Mouse (Mus musculus): ENCODE measurements around the gene D730048I06Rik. TPM values are rescaled to one million over a fixed set of nuclear protein-coding genes. Genes with fewer than 3 reads are reported as not detected.
"Not testable (repeated sequence)": the region's sequence is repeated elsewhere in the genome, so short reads cannot be mapped to it uniquely, and the experiment has no call there.

The D730048I06Rik gene
- not detected in 2 replicates for polyA plus RNA-seq (2015; fragmentation: Nextera tagmentation; extraction: Ambion mirVana)

- no peak within 1 kb of the TSS for H3K4me3 ChIP-seq (ENCODE audit: low read length)
- H3K9ac ChIP-seq (ENCODE audit: low read depth, low read length): no peak within 1 kb of the TSS
- no peak for ATAC-seq
- H3K36me3 ChIP-seq (ENCODE audit: control insufficient read depth, insufficient read depth, low read length): no peaks in the 10 kb centered on the region
- no peaks in the 10 kb centered on the region for H3K27me3 ChIP-seq (replicated peaks; ENCODE audit: control insufficient read depth, insufficient read depth, low read length)
- no peak within 1 kb of the TSS for H3K4me2 ChIP-seq (ENCODE audit: low read length)
- 86% methylated on average over 3 of the region's 3 CpGs for WGBS
- H3K27ac ChIP-seq (ENCODE audit: low read depth, low read length): no peak within 1 kb of the TSS
- peaks cover 5% of the 10 kb centered on the region for H3K9me3 ChIP-seq (ENCODE audit: control insufficient read depth, low read length)
- H3K4me1 ChIP-seq (ENCODE audit: control insufficient read depth, insufficient read depth, low read depth, low read length): no peaks in the 10 kb centered on the region
Observed at GRCm38 (mm10) chr9:35790001-35790400, at the start of gene D730048I06Rik, which contains the start of gene Gm27235. Gene D730048I06Rik (minus strand): TSS chr9:35790112. Gene Gm27235 (minus strand): TSS chr9:35790101.

- H3K9ac ChIP-seq (ENCODE audit: low read depth, low read length); H3K9me3 ChIP-seq (ENCODE audit: control insufficient read depth, low read length); H3K4me2 ChIP-seq (ENCODE audit: low read length); H3K27me3 ChIP-seq (replicated peaks; ENCODE audit: control insufficient read depth, insufficient read depth, low read length); ATAC-seq; H3K4me3 ChIP-seq (ENCODE audit: low read length); H3K27ac ChIP-seq (ENCODE audit: low read depth, low read length); H3K4me1 ChIP-seq (ENCODE audit: control insufficient read depth, insufficient read depth, low read depth, low read length); H3K36me3 ChIP-seq (ENCODE audit: control insufficient read depth, insufficient read depth, low read length): not testable (repeated sequence)
- WGBS: 95% methylated on average over 15 of the region's 15 CpGs
Observed at GRCm38 (mm10) chr9:35817881-35818280, 28.0 kb upstream of the D730048I06Rik start.

GRCm38 (mm10) chr9:35798146-35798545, 8.2 kb upstream of the D730048I06Rik start:
- Histone ChIP-seq H3K4me2 (ENCODE audit: low read length) (no peak overlapping the region), H3K4me3 (ENCODE audit: low read length) (no peak overlapping the region), H3K27ac (ENCODE audit: low read depth, low read length) (no peak overlapping the region), H3K27me3 (replicated peaks; ENCODE audit: control insufficient read depth, insufficient read depth, low read length) (no peaks in the 10 kb centered on the region), H3K36me3 (ENCODE audit: control insufficient read depth, insufficient read depth, low read length) (no peaks in the 10 kb centered on the region), H3K4me1 (ENCODE audit: control insufficient read depth, insufficient read depth, low read depth, low read length) (no peaks in the 10 kb centered on the region), H3K9me3 (ENCODE audit: control insufficient read depth, low read length) (0 out of 2 replicates have a peak, but pooled peaks cover 13% of the 10 kb centered on the region), H3K9ac (ENCODE audit: low read depth, low read length) (no peak overlapping the region)
- ATAC-seq: no peak

- ATAC-seq: no peak
- H3K9me3 ChIP-seq (ENCODE audit: control insufficient read depth, low read length): peaks cover 4% of the 10 kb centered on the region; the same call in 1 of the 2 replicates
- WGBS: 59% methylated on average over 3 of the region's 3 CpGs
Observed at GRCm38 (mm10) chr9:35778009-35778408, 11.9 kb downstream of the D730048I06Rik start, which contains the start of gene Gm17727. Gene Gm17727 (minus strand): TSS chr9:35778109.

GRCm38 (mm10) chr9:35756843-35757242, 33.1 kb downstream of the D730048I06Rik start:
- ATAC-seq: no peak
- Histone ChIP-seq H3K36me3 (ENCODE audit: control insufficient read depth, insufficient read depth, low read length) (no peaks in the 10 kb centered on the region), H3K4me2 (ENCODE audit: low read length) (no peak overlapping the region), H3K9ac (ENCODE audit: low read depth, low read length) (no peak overlapping the region), H3K9me3 (ENCODE audit: control insufficient read depth, low read length) (no peaks in the 10 kb centered on the region), H3K4me1 (ENCODE audit: control insufficient read depth, insufficient read depth, low read depth, low read length) (no peaks in the 10 kb centered on the region), H3K27ac (ENCODE audit: low read depth, low read length) (no peak overlapping the region), H3K4me3 (ENCODE audit: low read length) (no peak overlapping the region), H3K27me3 (replicated peaks; ENCODE audit: control insufficient read depth, insufficient read depth, low read length) (no peaks in the 10 kb centered on the region)

More at GRCm38 (mm10) chr9:35778009-35778408, 11.9 kb downstream of the D730048I06Rik start, which contains the start of gene Gm17727:
- Histone ChIP-seq H3K36me3 (ENCODE audit: control insufficient read depth, insufficient read depth, low read length) (no peaks in the 10 kb centered on the region), H3K4me3 (ENCODE audit: low read length) (no peak within 1 kb of the TSS), H3K27ac (ENCODE audit: low read depth, low read length) (no peak within 1 kb of the TSS), H3K27me3 (replicated peaks; ENCODE audit: control insufficient read depth, insufficient read depth, low read length) (no peaks in the 10 kb centered on the region), H3K4me1 (ENCODE audit: control insufficient read depth, insufficient read depth, low read depth, low read length) (no peaks in the 10 kb centered on the region), H3K9ac (ENCODE audit: low read depth, low read length) (no peak within 1 kb of the TSS), H3K4me2 (ENCODE audit: low read length) (no peak within 1 kb of the TSS)

- Histone ChIP-seq H3K4me2 (ENCODE audit: low read length) (no peak within 1 kb of the TSS), H3K9me3 (ENCODE audit: control insufficient read depth, low read length) (0 out of 2 replicates have a peak, but pooled peaks cover 2% of the 10 kb centered on the region), H3K36me3 (ENCODE audit: control insufficient read depth, insufficient read depth, low read length) (no peaks in the 10 kb centered on the region), H3K4me3 (ENCODE audit: low read length) (no peak within 1 kb of the TSS), H3K4me1 (ENCODE audit: control insufficient read depth, insufficient read depth, low read depth, low read length) (no peaks in the 10 kb centered on the region), H3K9ac (ENCODE audit: low read depth, low read length) (no peak within 1 kb of the TSS), H3K27me3 (replicated peaks; ENCODE audit: control insufficient read depth, insufficient read depth, low read length) (no peaks in the 10 kb centered on the region), H3K27ac (ENCODE audit: low read depth, low read length) (no peak within 1 kb of the TSS)
- ATAC-seq: no peak
Observed at GRCm38 (mm10) chr9:35740749-35741148, 49.2 kb downstream of the D730048I06Rik start, which contains the start of gene Gm17677. Gene Gm17677 (plus strand): TSS chr9:35741049.

Other genes starting within 250 kb of the D730048I06Rik start
- 28.6 and 30.1 TPM in 2 replicates for gene Ddx25, start 231.6 kb downstream of the D730048I06Rik start, polyA plus RNA-seq (2015; fragmentation: Nextera tagmentation; extraction: Ambion mirVana)
- gene Pus3, start 231.5 kb downstream of the D730048I06Rik start, polyA plus RNA-seq (2015; fragmentation: Nextera tagmentation; extraction: Ambion mirVana): 14.1 and 15.2 TPM in 2 replicates
- 0.73 and 0.77 TPM in 2 replicates for gene Pate2, start 219.8 kb downstream of the D730048I06Rik start, polyA plus RNA-seq (2015; fragmentation: Nextera tagmentation; extraction: Ambion mirVana)
- gene Hyls1, start 219.7 kb downstream of the D730048I06Rik start, polyA plus RNA-seq (2015; fragmentation: Nextera tagmentation; extraction: Ambion mirVana): 14.8 and 17.6 TPM in 2 replicates
- gene Pate4, start 178.2 kb downstream of the D730048I06Rik start, polyA plus RNA-seq (2015; fragmentation: Nextera tagmentation; extraction: Ambion mirVana): not detected in 2 replicates
- not detected in 2 replicates for gene Pate3, start 141.9 kb downstream of the D730048I06Rik start, polyA plus RNA-seq (2015; fragmentation: Nextera tagmentation; extraction: Ambion mirVana)
- gene Pate1, start 102.7 kb downstream of the D730048I06Rik start, polyA plus RNA-seq (2015; fragmentation: Nextera tagmentation; extraction: Ambion mirVana): not detected in 2 replicates
- gene Gm17677, start 49.1 kb downstream of the D730048I06Rik start, polyA plus RNA-seq (2015; fragmentation: Nextera tagmentation; extraction: Ambion mirVana): not detected in 2 replicates
- gene Gm17727, start 12.0 kb downstream of the D730048I06Rik start, polyA plus RNA-seq (2015; fragmentation: Nextera tagmentation; extraction: Ambion mirVana): not detected in 2 replicates
- gene Gm27235, start within 50 bp of the D730048I06Rik start, polyA plus RNA-seq (2015; fragmentation: Nextera tagmentation; extraction: Ambion mirVana): not detected in 2 replicates
- gene 9230110F15Rik, start 54.0 kb upstream of the D730048I06Rik start, polyA plus RNA-seq (2015; fragmentation: Nextera tagmentation; extraction: Ambion mirVana): not detected in 2 replicates
- gene 9230113P08Rik, start 118.3 kb upstream of the D730048I06Rik start, polyA plus RNA-seq (2015; fragmentation: Nextera tagmentation; extraction: Ambion mirVana): not detected in 2 replicates

Measured in hindbrain, embryonic 16.5 days (tissue).